Mouse (Mus musculus) heart, postnatal 10 days (tissue): ENCODE measurements around the gene Tnfrsf13c. TPM values are rescaled to one million over a fixed set of nuclear protein-coding genes. Genes with fewer than 3 reads are reported as not detected.
A peak's percentile ranks its signal among the peaks of the same experiment; 100 is the strongest.

Source experiments
- DNase-seq, 2 experiments: peaks; one replicate each; pipeline ENCODE4 v3.0.0; 2021
- intact Hi-C: fragments of 180-260 bp; cut with DNase I; formaldehyde crosslinking; loops from one replicate; pipeline ENCODE4 v1.15.1; 2025
- total RNA-seq, 2 experiments: library from RNA; stranded (reverse); gene quantifications; 2 replicates each; pipeline ENCODE4 v1.2.3; 2021

Tnfrsf13c gene
- total RNA-seq, 2 experiments from 2014 or later = 0.27 to 0.69 TPM

GRCm38 (mm10) chr15:82231591-82232378, 7.6 kb upstream of the Tnfrsf13c start:
- intact Hi-C loops = no loop called here
- DNase-seq = peak; percentile 56 to 58

GRCm38 (mm10) chr15:82231100-82231499, 6.9 kb upstream of the Tnfrsf13c start:
- no peak for DNase-seq
- intact Hi-C loops = no loop called here

GRCm38 (mm10) chr15:82230098-82230611, 6.0 kb upstream of the Tnfrsf13c start:
- intact Hi-C loops = no loop called here
- no peak for DNase-seq

GRCm38 (mm10) chr15:82229542-82230045, 5.4 kb upstream of the Tnfrsf13c start:
- no peak for DNase-seq
- intact Hi-C loops = no loop called here

GRCm38 (mm10) chr15:82225769-82226168, 1.6 kb upstream of the Tnfrsf13c start:
- DNase-seq = no peak
- intact Hi-C loops = no loop called here

- no peak for DNase-seq
- intact Hi-C loops = no loop called here
These were observed 540 bp upstream of the Tnfrsf13c start for GRCm38 (mm10) chr15:82224602-82225215.

GRCm38 (mm10) chr15:82223251-82223650, 918 bp downstream of the Tnfrsf13c start:
- intact Hi-C loops = no loop called here

GRCm38 (mm10) chr15:82221104-82221860, 2.9 kb downstream of the Tnfrsf13c start:
- intact Hi-C loops = no loop called here
- DNase-seq = no peak

More at GRCm38 (mm10) chr15:82223251-82223650, 918 bp downstream of the Tnfrsf13c start:
- DNase-seq = no peak

GRCm38 (mm10) chr15:82220003-82220675, 4.0 kb downstream of the Tnfrsf13c start:
- intact Hi-C loops = no loop called here

GRCm38 (mm10) chr15:82218778-82219666, 5.1 kb downstream of the Tnfrsf13c start:
- DNase-seq = peak in 1 of 2 experiments; percentile 23
- intact Hi-C loops = no loop called here

More at GRCm38 (mm10) chr15:82220003-82220675, 4.0 kb downstream of the Tnfrsf13c start:
- no peak for DNase-seq

GRCm38 (mm10) chr15:82217980-82218379, 6.2 kb downstream of the Tnfrsf13c start:
- no peak for DNase-seq
- intact Hi-C loops = no loop called here

GRCm38 (mm10) chr15:82217039-82217438, 7.1 kb downstream of the Tnfrsf13c start:
- no peak for DNase-seq
- intact Hi-C loops = no loop called here

GRCm38 (mm10) chr15:82216142-82216827, 7.9 kb downstream of the Tnfrsf13c start:
- DNase-seq = no peak
- intact Hi-C loops = no loop called here

- no peak for DNase-seq
- intact Hi-C loops = no loop called here
These were observed 8.7 kb downstream of the Tnfrsf13c start for GRCm38 (mm10) chr15:82215332-82216046.

GRCm38 (mm10) chr15:82213222-82213621, 10.9 kb downstream of the Tnfrsf13c start:
- no peak for DNase-seq
- intact Hi-C loops = no loop called here

GRCm38 (mm10) chr15:82212752-82213063, 11.5 kb downstream of the Tnfrsf13c start, which contains the start of gene Shisa8:
Gene Shisa8 (minus strand): TSS chr15:82212815.
- intact Hi-C loops = no loop called here
- DNase-seq = no peak

- intact Hi-C loops = no loop called here
- peak; percentile 34 to 39 for DNase-seq
These were observed 12.0 kb downstream of the Tnfrsf13c start for GRCm38 (mm10) chr15:82211911-82212751.
